Mouse (Mus musculus): ENCODE data around the gene Rex1bd. TPM values are rescaled to one million over a fixed set of nuclear protein-coding genes. Genes with fewer than 3 reads are reported as not detected.

The Rex1bd gene
- total and polyA plus RNA-seq, 3 experiments: 148 to 327 (median 164) TPM

DNA sequence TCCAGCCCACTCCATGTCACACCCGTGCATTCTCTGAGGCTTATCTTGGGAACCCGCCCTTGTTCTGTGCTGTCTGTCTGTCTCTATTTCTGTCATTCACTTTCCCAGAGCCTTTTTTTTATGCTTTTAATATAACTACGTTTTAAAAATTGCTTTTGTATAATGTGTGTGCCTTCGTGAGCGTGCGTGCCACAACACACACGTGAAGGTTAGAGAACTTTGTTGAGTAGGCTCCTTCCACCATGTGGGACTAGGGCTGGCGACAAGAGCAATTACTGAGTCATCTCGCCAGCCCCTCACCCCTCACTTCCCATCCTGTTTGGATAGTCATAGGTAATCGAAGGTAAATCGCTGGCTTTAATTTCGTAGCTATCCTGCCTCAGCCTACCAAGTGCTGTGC is 4.0 kb downstream of the Rex1bd start:
- no peak for DNase-seq

DNA sequence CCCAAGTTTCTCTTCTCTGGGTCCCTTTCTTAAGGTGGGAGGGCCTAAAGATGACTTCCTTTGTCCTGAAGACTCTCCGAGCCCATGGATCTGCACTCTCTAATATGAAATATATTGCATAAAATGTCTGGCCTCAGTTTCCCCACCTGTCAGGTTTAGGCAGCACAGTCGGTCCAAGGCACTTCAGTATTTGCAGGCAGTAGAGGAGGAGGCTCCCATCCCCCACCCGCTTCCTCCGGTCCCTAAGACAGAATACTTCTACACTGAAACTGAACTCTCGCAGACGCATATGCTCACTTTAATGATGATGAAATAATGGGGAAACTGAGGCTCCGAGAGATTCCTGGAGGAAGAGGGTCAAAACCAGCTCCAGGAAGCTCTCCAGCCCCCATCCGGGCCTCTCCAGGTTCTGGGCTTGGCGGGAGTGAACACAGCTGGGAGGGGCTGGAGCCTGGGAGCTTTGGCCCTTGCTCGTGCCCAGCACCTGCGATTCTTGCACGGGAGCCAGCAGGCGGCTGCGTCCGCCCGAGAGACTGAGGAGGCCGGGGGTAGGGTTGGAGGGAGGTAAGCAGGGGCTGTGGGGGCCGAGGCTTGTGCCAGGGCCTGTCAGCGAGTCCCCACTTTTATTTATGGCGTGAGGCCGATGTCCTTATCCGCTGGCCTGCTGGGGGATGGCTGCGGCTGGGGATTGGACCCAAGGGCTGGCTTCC is 4.6 kb downstream of the Rex1bd start:
- no peak for DNase-seq

DNA sequence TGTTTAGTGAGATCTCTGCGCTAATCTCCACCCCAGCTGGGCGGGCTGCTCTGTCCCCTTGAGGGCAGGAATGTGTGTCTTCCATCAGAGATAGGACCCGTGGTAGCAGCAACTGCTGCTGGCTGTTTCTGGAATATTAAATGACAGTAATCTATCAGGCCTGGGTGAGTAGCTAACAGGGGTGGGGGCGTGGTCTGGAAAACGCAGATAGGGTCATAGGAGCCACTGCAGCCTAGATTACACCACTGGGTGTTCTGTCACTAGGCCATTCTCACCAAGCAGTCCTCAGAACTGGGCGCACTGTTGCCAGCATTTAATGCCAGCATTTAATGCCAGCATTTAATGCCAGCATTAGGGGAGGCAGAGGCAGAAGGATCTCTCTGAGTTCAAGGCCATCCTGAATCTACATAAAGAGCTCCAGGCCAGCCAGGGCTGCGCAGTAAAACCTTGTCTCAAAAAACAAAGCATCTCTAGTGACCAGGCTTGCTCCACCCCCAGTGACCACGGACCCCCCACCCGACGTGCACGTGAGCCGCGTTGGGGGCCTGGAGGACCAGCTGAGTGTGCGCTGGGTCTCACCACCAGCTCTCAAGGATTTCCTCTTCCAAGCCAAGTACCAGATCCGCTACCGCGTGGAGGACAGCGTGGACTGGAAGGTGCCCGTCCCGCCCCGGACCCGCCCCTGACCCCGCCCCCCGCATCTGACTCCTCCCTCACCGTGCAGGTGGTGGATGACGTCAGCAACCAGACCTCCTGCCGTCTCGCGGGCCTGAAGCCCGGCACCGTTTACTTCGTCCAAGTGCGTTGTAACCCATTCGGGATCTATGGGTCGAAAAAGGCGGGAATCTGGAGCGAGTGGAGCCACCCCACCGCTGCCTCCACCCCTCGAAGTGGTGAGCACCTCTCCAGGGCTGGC is 5.9 kb downstream of the Rex1bd start:
- DNase-seq: no peak

DNA sequence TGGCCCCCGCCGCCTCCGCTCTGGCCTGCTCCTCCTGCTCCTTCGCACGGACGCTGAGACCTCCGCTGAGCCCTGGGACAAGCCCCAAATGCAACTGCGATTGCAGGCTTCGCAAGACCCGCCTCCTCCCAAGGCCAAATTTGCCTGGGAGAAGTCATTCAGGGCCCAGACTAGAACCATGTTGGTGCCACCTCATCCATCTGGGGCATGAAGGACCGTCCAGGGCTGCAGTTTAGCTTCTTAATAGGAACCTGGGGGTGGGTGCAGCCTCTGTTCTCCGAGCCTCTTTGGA is 10.8 kb downstream of the Rex1bd start:
- peak; percentile 52 for DNase-seq

DNA sequence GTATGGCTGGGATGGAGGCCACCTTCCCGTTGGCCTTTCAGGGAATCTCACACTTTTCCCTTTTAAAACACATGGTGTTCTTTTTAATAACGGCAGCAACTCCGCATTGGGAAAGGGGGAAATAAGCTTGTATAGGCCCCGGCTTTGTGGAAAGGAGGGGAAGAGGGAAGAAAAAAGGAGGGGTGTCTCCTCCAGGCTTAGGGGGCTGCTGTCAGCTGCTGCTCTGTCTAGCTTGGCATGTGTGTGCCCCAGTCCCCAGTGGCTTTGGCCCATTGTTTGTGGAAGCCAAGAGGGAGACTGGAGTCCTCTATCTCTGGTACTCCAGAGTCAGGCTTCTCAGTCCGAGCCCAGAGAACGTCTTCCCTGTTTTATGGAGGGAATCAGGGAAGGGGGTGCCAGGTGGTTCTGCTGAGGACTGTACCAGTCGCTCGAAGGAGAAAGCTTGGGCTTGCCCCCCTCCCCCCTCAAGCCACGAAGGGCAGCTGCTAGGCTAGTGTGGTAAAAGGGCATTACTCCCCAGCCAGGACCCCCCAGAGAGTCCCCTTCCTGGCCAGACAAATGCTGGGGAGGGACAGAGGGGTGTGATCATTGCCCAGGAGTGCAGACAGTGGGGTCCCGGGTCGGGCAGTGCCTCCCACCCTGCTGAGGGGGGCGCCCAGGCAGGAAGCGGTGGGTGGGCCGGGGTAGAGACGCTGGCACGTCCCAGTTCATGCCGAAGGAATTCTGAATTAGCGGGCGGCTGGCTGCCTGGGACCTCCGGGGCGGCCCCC is 11.4 kb downstream of the Rex1bd start:
- DNase-seq: no peak

DNA sequence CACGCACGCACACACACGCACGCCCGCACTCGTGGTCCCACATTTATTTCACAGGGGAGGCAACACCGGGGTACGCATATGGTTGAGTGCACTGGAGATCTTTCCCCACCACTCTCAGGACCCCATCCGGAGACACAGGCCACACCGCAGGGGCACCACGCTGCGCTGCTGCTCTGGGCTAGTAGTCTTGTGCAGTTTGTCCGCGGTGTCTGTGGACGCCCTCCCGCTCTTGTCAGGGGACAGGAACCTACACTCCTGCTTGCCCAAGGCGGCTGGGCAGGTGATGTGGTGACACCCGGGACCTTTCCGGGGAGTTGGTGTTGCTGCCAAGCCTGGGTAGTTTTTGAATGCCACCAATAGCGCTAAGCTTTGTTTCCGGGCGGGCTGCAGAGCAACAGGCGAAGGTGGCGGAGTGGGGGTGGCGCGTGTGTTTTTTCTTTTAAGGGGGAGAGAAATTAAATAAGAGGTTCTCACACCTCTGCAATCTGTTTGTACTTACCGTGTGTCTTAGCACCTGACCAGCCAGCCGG is 12.1 kb downstream of the Rex1bd start:
- no peak for DNase-seq

DNA sequence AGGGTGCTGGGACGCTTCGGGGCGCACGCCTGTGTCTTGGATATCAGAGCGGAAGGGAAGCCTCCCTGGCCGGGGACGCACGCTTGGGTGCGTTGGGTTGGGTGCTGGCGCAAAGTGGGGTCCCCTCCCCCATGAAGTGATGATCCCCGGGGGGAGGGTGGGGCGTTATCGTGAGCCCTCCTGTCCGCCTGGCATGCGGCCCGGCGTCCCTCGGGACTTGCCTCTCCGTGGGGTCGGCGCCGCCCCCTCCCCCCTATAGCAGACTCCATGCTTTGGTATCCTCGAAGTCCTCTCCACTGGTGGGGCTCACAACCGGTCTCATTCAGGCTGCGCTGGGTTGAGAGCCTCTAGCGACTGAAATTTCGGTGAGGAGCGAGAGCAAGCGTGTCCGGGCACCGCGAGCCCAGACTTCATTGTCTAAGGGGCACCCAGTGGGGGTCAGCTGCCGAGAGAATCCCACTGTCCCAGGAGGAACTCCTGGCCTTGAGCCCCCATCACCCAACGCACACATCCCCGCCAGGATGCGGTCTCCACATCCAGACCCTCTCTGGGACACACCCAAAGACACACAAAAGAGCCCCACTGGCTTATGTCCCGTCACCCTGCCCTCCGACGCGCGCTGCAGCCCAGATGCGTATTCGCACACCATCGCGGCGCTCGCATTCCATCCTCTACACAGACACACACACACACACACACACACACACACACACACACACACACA is 12.7 kb downstream of the Rex1bd start:
- no peak for DNase-seq

DNA sequence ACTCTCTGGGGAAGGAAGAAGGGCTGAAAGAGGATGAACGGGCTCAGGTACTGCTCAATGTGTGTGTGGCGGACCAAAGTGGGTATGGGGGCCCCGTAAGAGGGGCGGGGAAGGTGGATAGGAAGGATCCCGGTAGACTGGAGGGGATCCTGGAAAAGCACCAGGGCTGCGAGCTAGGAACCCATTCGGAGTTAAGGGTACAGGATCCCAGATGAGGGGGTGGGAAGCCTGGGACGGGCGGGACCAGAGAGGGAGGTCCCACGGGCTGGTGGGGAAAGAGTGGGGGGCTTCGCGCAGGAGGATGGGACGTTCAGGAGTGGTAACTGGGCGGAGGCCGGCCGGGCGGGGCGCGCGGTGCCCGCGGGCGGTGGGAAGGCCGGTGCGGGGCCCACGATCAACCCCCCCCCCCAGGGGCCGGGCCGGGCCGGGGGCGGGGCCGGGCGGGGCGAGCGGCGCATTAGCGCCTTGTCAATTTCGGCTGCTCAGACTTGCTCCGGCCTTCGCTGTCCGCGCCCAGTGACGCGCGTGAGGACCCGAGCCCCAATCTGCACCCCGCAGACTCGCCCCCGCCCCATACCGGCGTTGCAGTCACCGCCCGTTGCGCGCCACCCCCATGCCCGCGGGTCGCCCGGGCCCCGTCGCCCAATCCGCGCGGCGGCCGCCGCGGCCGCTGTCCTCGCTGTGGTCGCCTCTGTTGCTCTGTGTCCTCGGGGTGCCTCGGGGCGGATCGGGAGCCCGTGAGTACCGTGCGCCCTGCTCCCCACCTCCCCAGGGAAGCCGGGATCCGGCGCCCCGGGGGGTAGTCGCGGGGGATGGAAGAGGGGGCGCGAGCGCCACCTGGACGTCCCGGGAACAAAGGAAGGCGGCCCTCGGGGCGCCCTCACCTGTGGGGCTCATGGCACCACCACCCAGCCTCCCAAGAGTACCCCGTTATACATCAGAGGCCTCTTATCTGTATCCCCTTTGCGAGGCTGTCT is 13.6 kb downstream of the Rex1bd start, which contains the start of gene Crlf1:
Gene Crlf1 (plus strand): TSS at position 495 of the 977 bp plus-strand sequence.
- DNase-seq: peak; percentile 52

DNA sequence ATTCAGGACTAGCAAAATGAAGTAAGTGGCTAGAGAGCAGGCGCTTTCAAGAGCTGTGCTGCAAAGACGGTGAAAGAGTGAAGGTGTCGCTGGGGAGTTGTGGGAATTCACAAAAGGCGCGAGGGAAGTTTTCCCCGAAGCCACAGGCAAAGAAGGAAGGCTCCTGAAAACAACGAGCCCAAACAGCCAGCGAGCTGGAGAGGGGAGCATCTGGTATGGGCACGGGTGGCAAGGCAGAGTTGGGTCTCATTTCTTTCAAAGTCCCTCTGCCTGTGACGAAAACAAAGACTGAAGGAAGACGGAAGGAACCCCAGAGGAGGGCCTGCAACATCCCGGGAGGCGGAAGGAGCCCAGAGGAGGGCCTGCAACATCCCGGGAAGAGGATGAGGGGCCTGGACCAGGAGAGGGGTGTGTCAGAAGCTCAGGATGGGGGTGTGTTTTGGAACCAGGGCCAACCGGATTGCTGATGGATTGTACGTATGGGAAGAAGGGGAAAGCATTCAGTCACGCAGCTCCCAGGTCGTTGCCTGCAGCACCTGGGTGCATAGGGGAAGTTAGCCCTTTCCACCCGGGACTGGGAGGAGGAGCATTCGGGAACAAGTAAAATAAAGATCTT is 15.6 kb downstream of the Rex1bd start:
- no peak for DNase-seq

DNA sequence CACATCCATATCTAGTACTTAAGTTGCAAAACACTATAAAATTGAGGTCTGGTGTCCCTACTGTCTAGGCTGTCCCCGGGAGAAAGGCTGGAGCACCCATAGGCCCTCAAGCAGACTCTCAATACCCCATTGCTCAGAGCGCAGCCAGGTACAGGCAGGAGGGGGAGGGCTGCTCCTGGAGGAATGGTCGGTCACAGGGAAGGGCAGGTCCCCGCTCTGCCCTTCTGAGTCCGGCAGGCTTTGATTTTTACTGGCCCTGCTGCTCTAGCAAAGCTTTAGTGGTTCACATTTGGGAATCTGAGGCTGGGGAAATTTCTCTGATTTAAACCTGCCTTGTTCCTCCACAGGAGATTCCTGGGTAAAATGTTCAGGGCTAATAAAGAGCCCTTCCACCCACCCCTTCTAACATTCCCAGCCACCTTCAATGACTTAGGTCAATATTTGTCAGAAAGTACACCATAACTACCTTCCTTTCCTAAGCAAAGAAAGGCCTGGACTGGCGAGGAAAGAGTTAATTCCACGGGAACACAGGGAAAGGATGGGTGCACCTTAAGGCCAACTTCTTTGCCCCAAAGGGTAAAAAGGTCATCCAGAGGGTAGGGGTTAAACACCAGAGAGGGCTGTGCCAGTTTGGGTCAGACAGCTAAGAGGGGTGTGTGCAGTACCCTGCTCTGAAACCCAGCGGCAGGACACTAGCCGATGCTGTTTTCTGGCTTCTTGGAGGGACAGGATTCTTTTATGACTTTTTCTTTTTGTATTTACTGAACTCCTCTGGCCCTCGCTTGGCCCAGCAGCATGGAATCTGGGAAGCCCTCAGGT is 16.3 kb downstream of the Rex1bd start:
- no peak for DNase-seq

DNA sequence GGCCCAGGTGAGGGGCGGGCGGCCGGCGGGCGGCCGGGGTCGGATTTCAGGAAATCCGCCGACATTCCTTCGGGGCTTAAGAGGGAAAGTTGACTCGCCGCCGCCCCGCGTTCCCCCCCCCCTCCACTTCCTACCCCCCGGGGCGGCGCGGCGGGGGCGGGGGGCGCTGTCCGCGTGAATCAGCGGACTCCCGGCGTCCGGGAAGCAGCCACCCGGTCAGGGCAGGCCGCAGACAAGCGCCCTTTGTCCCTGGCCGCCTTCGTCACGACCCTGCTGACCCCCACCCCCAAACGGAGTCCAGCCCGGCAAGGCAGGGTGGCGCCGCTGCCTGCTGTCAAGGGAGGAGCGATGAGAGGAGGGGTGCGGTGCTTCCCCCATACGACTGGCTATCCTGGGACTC is 17.0 kb downstream of the Rex1bd start:
- no peak for DNase-seq

DNA sequence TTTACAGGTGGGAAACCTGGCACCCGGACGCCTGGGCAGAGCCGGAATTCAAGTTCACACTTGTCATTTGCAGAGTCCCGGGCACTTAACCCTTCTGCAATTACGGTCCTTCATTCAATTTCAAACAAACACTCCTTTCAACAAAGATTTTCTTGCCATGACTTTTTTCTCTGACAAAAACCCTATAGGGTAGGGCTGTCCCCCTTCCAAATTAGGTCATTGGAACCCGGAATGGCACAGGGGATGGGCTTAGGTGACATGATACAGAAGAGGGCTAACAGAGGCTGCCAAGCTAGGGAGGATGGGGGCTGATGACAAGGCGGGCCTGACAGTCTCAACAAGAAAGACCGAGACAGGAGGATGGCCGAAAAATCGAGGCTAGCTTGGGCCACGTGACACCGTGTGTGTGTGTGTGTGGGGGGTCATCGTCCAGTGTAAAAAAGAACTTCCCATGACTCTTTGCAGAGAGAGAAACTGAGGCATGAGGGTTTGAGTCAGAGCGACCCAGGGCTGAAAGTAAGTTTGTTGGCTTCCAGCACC is 17.6 kb downstream of the Rex1bd start:
- no peak for DNase-seq

DNA sequence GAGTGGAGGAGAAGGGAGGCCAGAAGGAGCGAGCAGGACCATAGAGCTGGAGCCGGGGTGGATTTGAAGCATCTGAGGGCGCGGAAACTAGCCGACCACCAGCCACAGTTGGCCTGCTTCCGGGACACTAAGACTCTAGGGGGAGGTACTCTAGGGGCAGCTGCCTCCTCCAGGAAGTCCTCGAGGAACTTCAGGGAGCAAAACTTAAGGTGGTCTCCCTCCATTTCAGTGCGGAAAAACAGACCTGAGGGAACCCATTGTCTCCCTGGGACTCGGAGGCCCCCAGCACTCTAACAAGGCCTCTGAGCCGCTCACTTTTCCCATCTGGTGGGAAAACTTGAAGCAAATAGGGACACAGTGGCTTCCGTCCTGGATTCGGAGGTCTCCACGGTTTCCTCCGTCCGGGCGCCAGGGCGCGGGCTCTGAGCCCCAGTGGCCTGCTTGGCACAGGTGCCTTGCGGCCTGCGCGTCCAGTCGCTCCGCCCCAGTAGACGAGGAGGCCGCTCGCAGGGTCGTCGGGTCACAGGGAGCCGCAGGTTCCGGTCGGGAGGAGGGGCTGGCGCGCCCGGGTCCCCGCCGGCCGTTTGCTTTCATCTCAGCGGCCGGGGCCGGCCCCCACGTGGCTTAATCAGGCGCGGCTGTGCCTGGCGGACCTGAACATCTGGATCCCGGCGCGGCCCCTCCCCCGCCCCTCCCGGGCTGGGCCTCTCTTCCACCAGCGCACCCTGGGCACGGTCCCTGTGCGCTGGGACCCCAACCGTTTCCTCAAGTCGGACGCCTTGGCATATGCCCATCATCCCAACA is 18.4 kb downstream of the Rex1bd start:
- DNase-seq: peak; percentile 47

DNA sequence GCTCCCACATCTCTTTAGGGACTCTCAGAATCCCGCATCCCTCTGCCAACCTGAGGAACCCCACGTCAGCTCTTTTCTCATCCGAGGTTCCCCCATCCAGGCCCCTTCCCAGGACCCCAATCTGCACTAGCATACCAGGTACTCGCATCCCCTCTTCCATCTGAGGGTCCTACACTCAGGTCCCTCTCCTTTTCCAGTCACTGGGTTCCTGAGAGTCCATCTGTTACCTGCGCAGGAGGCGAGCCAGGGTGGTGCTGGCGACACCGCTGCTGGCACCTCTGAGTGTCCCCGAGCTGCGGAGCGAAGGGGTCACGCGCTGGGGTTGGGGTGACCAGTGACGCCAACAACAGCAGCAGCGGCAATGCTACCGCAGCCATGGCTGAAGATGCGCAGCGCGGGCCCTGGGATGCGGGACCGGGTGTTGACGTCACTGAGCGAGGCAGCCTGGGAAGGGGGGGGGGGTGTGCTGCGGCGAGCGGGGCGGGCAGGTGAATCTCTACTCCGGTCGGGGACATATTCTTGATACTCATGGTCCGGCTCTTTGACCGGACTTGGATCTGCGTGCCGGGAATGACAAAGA is 19.5 kb downstream of the Rex1bd start, which contains the start of gene Tmem59l:
Gene Tmem59l (minus strand): TSS at position 418 of the 580 bp plus-strand sequence.
- no peak for DNase-seq

DNA sequence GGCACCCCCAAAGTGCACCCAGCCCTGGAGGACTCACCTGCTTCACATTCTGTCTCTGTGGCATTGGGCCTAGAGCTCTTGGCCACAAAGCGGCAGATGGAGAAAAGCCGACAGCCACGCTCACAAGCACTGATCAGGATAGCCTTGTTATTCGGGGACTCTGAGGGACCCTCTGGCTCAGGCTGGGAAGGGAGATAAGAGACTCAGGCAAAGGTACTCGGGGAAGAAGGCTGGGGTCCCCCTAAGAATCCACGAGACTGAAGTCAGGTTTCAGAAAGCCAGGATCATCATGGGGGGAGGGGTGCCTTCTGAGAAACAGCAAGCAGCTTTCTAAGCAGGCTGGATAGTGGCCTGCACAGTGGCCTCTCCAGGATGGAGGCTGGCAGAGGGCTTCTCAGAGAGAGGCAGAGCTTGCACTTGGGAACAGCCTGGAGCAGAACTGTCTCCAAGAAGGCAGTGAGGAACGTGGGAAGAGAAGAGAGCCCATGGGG is 20.3 kb downstream of the Rex1bd start:
- no peak for DNase-seq

DNA sequence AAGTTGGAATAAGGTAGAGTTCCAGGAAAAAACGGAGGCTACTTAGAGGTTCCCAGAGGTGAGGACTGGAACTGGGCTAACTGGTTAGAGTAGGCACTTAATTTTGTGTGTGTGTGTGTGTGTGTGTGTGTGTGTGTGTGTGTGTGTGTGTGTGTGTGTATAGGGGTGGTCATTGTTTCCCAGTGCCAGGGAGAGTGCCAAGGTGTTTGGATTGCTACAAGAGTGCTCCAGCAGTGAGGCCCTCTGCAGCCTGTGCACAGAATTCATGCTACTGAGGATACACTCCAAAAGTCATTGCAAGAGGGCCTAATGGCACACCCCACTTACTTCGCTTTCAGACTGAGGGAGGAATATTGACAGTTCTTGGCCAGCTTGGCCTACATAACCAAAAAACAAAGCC is 23.6 kb downstream of the Rex1bd start:
- DNase-seq: no peak

DNA sequence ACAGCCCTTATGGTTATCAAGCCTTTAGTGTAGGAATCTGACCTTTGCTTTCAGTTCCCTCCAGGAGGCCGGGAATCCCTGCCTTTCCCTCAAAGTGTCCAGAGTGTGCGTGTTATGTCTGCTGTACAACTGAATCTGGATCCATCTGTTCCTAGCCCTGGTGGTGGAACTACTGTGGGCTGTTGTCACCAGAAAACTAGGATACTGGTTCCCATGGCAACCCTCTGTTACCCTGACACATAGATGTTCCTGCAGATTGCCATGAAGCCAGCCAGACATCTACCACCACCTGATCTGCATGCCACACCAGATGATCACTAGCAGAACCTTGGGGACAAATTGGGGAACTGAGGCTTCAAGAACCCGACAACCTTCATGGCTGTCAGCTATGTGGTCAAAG is 24.6 kb downstream of the Rex1bd start:
- no peak for DNase-seq
